Mouse (Mus musculus): ENCODE measurements around the gene Tmem159.

Gene Tmem159

GRCm38 (mm10) chr7:120142743-120143142 is 40.6 kb downstream of the Tmem159 start:
- no peak for DNase-seq (ENCODE audit: low read depth, low spot score)

GRCm38 (mm10) chr7:120145191-120145590 is 43.0 kb downstream of the Tmem159 start, which contains the start of gene Zp2:
TSS of gene Zp2 (minus strand) at chr7:120145291.
- no peak for DNase-seq (ENCODE audit: low read depth, low spot score)

GRCm38 (mm10) chr7:120150257-120150656 is 48.1 kb downstream of the Tmem159 start:
- peak; percentile 4 for DNase-seq (ENCODE audit: low read depth, low spot score)

GRCm38 (mm10) chr7:120150898-120151297 is 48.7 kb downstream of the Tmem159 start:
- DNase-seq (ENCODE audit: low read depth, low spot score) = no peak

- no peak for DNase-seq (ENCODE audit: low read depth, low spot score)
Measured at GRCm38 (mm10) chr7:120156841-120157409, 54.8 kb downstream of the Tmem159 start.

GRCm38 (mm10) chr7:120157575-120158061 is 55.5 kb downstream of the Tmem159 start:
- no peak for DNase-seq (ENCODE audit: low read depth, low spot score)

GRCm38 (mm10) chr7:120158121-120158613 is 56.0 kb downstream of the Tmem159 start:
- no peak for DNase-seq (ENCODE audit: low read depth, low spot score)

GRCm38 (mm10) chr7:120163581-120164251 is 61.6 kb downstream of the Tmem159 start:
- DNase-seq (ENCODE audit: low read depth, low spot score) = no peak

Data from 3T3-L1 (cell line).